Mouse (Mus musculus) kidney, postnatal 4 days (tissue): Measurements from ENCODE around the gene Ddx60.

Source experiments
- DNase-seq, 2 experiments: peaks; one replicate each; pipeline ENCODE4 v3.0.0; 2021; ENCODE audit warnings: mixed read lengths in 2 of 2

Gene Ddx60

DNA sequence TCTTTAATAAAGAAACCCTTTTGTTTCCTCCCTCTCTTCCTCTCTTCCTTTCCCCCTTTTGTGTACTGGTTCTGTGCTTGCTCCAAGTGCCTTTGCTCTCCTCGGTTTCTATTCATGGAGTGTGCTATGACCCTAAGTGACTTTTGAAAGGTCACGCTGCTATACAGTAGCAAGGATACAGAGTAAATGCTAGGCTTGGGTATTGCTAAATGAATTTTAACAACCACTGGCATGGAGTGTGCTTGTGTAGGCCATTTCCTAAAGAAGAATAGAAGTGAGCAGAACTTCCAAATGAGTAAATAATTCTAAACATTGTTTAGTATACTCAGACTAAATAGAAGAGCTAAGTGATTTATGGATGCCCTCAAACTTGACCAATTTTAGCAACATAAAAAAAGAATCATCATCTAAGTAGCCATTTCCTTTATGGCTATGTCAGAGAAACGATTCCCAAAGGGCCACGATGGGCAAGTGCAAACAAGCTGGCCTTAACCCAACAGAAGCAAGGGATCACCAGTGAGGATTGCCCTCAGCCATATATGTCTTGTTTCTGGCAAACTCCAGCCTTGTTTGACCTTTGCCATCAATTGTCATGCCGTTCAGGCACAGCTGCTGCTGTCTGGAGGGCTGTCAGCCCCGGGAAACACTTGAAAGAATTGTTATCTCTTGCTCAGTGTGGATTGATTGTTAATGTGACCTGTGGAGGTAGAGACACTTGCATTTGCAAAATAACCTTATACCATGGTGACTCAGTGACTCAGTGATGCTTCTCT lies 58.0 kb downstream of the Ddx60 start:
- peak; percentile 58 to 66 for DNase-seq

GRCm38 (mm10) chr8:61989464-61989863 lies 61.6 kb downstream of the Ddx60 start:
- peak in 1 of 2 experiments; percentile 5 for DNase-seq

DNA sequence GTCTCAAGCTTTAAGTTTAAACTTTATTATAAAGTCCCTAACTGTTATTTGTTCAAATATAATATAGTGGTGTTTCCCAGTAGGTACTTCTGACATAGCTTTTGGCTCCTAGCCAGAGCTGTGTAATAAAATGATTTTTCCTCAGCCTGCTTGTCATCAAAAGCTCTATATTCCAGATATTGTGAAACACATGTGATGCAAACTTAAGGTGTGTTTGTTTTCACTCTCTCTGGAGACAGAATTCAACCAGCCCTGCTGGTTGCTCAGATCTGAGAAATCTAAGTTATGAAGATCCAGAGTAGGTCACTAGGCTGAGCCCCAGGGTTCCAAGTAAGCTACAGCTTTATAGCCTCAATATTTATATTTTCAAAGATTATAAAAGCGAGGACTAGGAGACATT lies 64.9 kb downstream of the Ddx60 start:
- no peak for DNase-seq

GRCm38 (mm10) chr8:61997125-61997524 lies 69.2 kb downstream of the Ddx60 start:
- no peak for DNase-seq

DNA sequence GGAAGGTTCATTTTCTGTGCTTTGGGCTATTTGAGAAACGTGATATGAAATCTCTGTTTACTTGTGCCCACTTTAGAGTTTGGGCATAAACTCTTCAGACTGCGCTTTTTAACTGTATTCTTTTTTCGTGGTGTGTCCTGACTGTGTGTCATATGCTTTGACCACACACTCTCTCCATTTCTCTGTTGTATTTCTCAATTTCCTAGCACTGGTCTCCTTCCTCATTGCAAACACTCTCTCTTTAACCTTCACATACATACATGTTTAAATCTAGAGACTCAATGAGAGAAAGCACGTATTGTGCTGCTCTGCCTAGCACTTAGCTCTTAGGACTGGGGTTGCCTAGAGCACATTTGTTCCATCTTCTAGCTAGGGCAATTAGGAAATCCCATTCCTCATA lies 86.3 kb downstream of the Ddx60 start:
- no peak for DNase-seq

DNA sequence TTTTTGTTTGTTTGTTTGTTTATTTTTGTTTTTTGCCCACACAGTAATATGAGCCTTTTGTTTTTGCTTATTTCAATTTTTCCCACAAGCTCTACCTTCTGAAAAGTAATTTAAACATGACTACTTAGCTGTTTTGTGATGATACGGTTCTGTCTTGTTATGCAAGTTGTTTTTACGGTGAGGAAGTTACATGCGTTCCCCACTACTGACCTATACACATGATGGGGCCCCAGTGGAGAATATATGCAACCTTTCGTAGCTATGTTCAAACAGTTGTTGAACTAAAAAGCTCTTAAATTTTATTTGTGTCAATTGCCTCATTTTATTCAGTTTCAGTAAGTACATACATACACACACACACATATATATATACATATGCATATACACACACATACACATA lies 86.7 kb downstream of the Ddx60 start:
- no peak for DNase-seq

GRCm38 (mm10) chr8:62034351-62034750 lies 106.5 kb downstream of the Ddx60 start:
- DNase-seq, result peak; percentile 11 to 14

- peak in 1 of 2 experiments; percentile 1 for DNase-seq
These were observed 118.9 kb downstream of the Ddx60 start for GRCm38 (mm10) chr8:62046809-62047208.

- DNase-seq, result peak; percentile 12 to 17
These were observed 132.5 kb downstream of the Ddx60 start for GRCm38 (mm10) chr8:62060357-62060756.

DNA sequence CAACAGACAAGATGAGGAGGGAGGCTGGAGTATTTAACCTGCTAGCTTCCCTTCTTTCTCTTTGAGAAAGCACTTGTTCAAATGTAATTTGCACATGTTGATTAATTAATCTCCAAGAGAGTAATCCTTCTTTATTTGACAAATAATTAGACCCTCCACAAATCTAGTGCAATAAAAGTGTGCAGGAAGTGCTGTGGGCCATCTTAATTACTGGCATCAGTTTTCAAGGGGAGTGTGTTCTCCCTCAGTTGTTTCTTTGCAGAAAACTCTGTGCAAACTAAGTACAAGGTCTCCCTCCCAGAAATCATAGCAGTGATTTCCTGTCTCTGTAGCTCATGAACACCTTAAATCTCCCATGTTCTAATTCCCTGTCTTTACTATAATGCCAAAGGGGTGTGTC lies 140.4 kb downstream of the Ddx60 start:
- no peak for DNase-seq

DNA sequence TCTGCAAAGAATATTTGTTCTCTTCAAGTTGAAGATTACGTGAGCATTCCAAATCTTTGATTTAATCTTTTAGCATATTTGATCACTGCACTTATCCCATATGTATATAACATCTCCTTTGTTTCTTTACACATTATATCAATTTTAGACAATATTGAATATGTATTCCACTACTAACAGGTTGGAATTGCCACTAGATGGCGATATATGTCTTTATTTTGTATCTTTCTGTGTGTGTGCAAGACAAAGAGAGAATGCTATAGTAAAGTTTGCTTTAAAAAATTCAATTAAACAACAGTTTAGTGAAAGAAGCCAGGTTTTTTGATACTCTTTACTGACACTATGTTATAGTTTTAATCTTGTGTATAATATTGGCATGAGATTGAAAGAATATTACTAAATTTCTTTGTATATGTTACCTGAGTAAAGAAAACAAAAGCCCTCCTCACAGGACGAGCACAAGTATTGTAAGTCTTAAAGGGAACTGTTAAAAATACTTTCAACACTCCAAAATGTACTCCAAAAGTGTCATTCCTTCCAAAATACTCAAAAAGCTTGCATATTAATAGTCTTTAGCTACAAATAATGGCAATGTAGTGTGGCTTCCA lies 152.4 kb downstream of the Ddx60 start:
- no peak for DNase-seq

DNA sequence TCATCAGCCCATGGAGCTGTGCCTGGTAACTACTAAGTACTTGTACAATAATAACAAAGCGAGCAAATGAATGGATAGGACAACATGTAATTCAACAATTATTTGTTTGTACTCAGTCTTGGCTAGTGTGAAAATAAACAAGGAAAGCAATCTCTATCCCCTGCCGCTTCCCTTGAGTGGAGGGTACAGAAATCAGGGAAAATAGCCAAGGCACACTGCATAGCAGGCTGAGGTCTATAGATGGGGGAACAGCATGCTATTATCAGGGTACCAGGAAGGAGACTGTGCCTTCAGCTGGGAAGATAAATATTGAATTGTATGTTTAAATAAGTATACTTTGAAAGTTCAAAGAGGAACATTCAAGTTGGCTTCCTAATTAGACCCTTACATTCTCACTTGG lies 153.9 kb downstream of the Ddx60 start:
- no peak for DNase-seq
